Mouse (Mus musculus) frontal cortex, postnatal 14 days (tissue): ENCODE results near the gene P2ry10b.

ENCODE experiments used
- DNase-seq, 2 experiments: peaks; one replicate each; pipeline ENCODE4 v3.0.0; 2022; ENCODE audit warnings: low spot score in 2 of 2

P2ry10b gene

GRCm38 (mm10) chrX:107148681-107149080, at the start of gene P2ry10b:
P2ry10b (plus strand) TSS chrX:107148927.
- DNase-seq, result no peak

GRCm38 (mm10) chrX:107116333-107116732, 32.4 kb upstream of the P2ry10b start:
- no peak for DNase-seq

GRCm38 (mm10) chrX:107116987-107117386, 31.7 kb upstream of the P2ry10b start:
- DNase-seq, result no peak

- DNase-seq, result no peak
These were observed 5.5 kb upstream of the P2ry10b start for GRCm38 (mm10) chrX:107143184-107143583.

- no peak for DNase-seq
These were observed 4.8 kb upstream of the P2ry10b start for GRCm38 (mm10) chrX:107143930-107144329.

- no peak for DNase-seq
These were observed 765 bp downstream of the P2ry10b start for GRCm38 (mm10) chrX:107149391-107149993.

GRCm38 (mm10) chrX:107150027-107150426, 1.3 kb downstream of the P2ry10b start:
- no peak for DNase-seq

- DNase-seq, result no peak
These were observed 2.2 kb downstream of the P2ry10b start for GRCm38 (mm10) chrX:107150752-107151515.

- no peak for DNase-seq
These were observed 7.3 kb downstream of the P2ry10b start for GRCm38 (mm10) chrX:107156021-107156420.

GRCm38 (mm10) chrX:107160496-107160895, 11.8 kb downstream of the P2ry10b start:
- no peak for DNase-seq

- DNase-seq, result no peak
These were observed 19.6 kb downstream of the P2ry10b start for GRCm38 (mm10) chrX:107168281-107168680.

GRCm38 (mm10) chrX:107169128-107169527, 20.4 kb downstream of the P2ry10b start:
- DNase-seq, result no peak

GRCm38 (mm10) chrX:107178742-107179141, 30.0 kb downstream of the P2ry10b start:
- DNase-seq, result no peak

GRCm38 (mm10) chrX:107217577-107218090, 68.9 kb downstream of the P2ry10b start:
- no peak for DNase-seq
